30 mouse cellular contexts compared by ENCODE assay signal in the genomic region with DNA sequence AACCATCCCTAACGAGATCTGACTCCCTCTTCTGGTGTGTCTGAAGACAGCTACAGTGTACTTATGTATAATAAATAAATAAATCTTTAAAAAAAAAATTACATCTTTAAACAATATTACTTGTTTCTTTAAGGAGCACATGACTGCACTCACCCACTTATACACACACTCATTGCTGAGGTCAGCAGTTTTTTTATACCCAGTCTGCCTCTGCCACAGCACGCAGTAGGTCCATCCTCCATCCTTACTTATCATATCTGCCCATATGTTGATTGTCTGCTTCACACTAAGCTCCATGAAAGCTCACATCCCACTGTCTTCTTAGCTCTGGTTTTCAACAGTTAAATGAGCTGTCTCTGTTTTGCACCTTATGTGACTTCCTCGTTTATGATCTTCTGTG.
"Had no signal": no experiment of that assay in that cellular context is flagged by ENCODE, and none has a peak within 500 bp of the region (broad histone marks: within the 10 kb centered on the region; RNA-seq: fewer than 3 reads in every experiment).

No protein-coding gene starts in this region.

- H3K27me3 ChIP-seq: limb, embryonic 12.5 days; limb, embryonic 13.5 days; limb, embryonic 15.5 days; liver, embryonic 12.5 days; liver, embryonic 13.5 days; liver, embryonic 15.5 days; lung, embryonic 15.5 days; midbrain, embryonic 12.5 days; midbrain, embryonic 13.5 days; midbrain, embryonic 15.5 days; neural tube, embryonic 12.5 days had no signal

- H3K4me3 ChIP-seq: limb, embryonic 12.5 days; limb, embryonic 13.5 days; limb, embryonic 15.5 days; liver, embryonic 12.5 days; liver, embryonic 13.5 days; liver, embryonic 15.5 days; lung, embryonic 15.5 days; megakaryocyte, embryonic 14.5 days; midbrain, embryonic 10.5 days; midbrain, embryonic 12.5 days; midbrain, embryonic 13.5 days; midbrain, embryonic 15.5 days; myocyte; neural tube, embryonic 12.5 days had no signal

- DNase-seq: left cerebral cortex, postnatal 4 days; liver; liver, embryonic 13.5 days; liver, postnatal 0 days; lung, adult 18-20 months; lung, adult 2 months; lung, embryonic 14.5 days; lung, postnatal 10 days; lung, postnatal 14 days; lung, postnatal 36 days; lung, postnatal 4 days; midbrain, embryonic 14.5 days had no signal

- H3K27ac ChIP-seq: limb, embryonic 12.5 days; limb, embryonic 13.5 days; limb, embryonic 15.5 days; liver, embryonic 12.5 days; liver, embryonic 13.5 days; liver, embryonic 14.5 days; liver, embryonic 15.5 days; lung, embryonic 15.5 days; macrophage; midbrain, embryonic 10.5 days; midbrain, embryonic 12.5 days; midbrain, embryonic 13.5 days; midbrain, embryonic 15.5 days; neural tube, embryonic 12.5 days had no signal

- H3K4me2 ChIP-seq: limb, embryonic 12.5 days; limb, embryonic 13.5 days; limb, embryonic 15.5 days; liver, embryonic 11.5 days; liver, embryonic 12.5 days; liver, embryonic 13.5 days; liver, embryonic 15.5 days; lung, embryonic 14.5 days; lung, embryonic 15.5 days; midbrain, embryonic 11.5 days; midbrain, embryonic 12.5 days; midbrain, embryonic 13.5 days; midbrain, embryonic 15.5 days; neural tube, embryonic 12.5 days had no signal

- H3K4me1 ChIP-seq: limb, embryonic 13.5 days; limb, embryonic 15.5 days; liver, embryonic 12.5 days; liver, embryonic 13.5 days; liver, embryonic 15.5 days; lung, embryonic 15.5 days; megakaryocyte, embryonic 14.5 days; midbrain, embryonic 10.5 days; midbrain, embryonic 12.5 days; midbrain, embryonic 13.5 days; midbrain, embryonic 15.5 days; neural tube, embryonic 12.5 days had no signal

- ATAC-seq: liver, embryonic 12.5 days; liver, postnatal 0 days; midbrain, embryonic 13.5 days; midbrain, embryonic 15.5 days; midbrain, embryonic 16.5 days had no signal

- H3K36me3 ChIP-seq: limb, embryonic 12.5 days; limb, embryonic 13.5 days; limb, embryonic 15.5 days; liver, embryonic 12.5 days; liver, embryonic 13.5 days; liver, embryonic 15.5 days; lung, embryonic 15.5 days; midbrain, embryonic 10.5 days; midbrain, embryonic 12.5 days; midbrain, embryonic 13.5 days; midbrain, embryonic 15.5 days; neural tube, embryonic 12.5 days had no signal

- H3K9me3 ChIP-seq: limb, embryonic 12.5 days; limb, embryonic 13.5 days; limb, embryonic 15.5 days; liver, embryonic 12.5 days; liver, embryonic 13.5 days; liver, embryonic 15.5 days; lung, embryonic 15.5 days; megakaryocyte, embryonic 14.5 days; midbrain, embryonic 10.5 days; midbrain, embryonic 12.5 days; midbrain, embryonic 13.5 days; midbrain, embryonic 15.5 days; neural tube, embryonic 12.5 days had no signal

- H3K9ac ChIP-seq: limb, embryonic 12.5 days; limb, embryonic 13.5 days; limb, embryonic 15.5 days; liver, embryonic 12.5 days; liver, embryonic 13.5 days; liver, embryonic 14.5 days; liver, embryonic 15.5 days; liver, postnatal 0 days; lung, embryonic 14.5 days; lung, embryonic 15.5 days; midbrain, embryonic 12.5 days; midbrain, embryonic 13.5 days; midbrain, embryonic 15.5 days; neural tube, embryonic 12.5 days had no signal
